In the genomic region with DNA sequence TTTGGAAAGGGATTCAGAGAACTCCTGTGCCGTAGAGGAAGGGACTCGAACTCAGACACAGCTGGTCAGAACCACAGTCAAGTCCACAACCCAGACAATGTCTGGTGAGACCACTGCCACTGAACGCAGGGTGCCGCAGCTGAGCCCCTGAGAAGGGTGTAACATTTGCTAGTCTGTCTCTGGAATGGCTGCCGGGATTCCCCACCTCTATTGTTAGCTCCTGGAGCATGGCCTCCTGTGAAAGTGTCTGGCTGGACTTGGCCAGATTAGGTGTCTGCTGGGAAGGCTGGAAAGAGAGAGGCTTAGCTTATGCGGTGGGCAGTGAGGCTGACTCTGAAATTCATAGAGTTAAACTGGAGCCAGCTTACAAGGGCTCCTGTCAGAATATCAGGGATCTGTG, we compare ENCODE assay signal across 15 mouse cellular contexts. TPM values are rescaled to one million over a fixed set of nuclear protein-coding genes. Genes with fewer than 3 reads are reported as not detected.
"Had no signal": no experiment of that assay in that cellular context is flagged by ENCODE, and none has a peak within 500 bp of the region (broad histone marks: within the 10 kb centered on the region; RNA-seq: fewer than 3 reads in every experiment).

No protein-coding gene starts in this region.

- H3K4me1 ChIP-seq: limb, embryonic 12.5 days; liver, embryonic 13.5 days; lung, embryonic 15.5 days; neural tube, embryonic 12.5 days had no signal

- H3K9ac ChIP-seq: limb, embryonic 12.5 days; liver, embryonic 13.5 days; liver, postnatal 0 days; lung, embryonic 15.5 days; neural tube, embryonic 12.5 days had no signal

- ATAC-seq: liver, postnatal 0 days had no signal

- H3K4me2 ChIP-seq: limb, embryonic 12.5 days; liver, embryonic 13.5 days; lung, embryonic 15.5 days; neural tube, embryonic 12.5 days had no signal

- H3K27me3 ChIP-seq: limb, embryonic 12.5 days; neural tube, embryonic 12.5 days had no signal

- H3K9me3 ChIP-seq: limb, embryonic 12.5 days; liver, embryonic 13.5 days; lung, embryonic 15.5 days; midbrain, embryonic 10.5 days; neural tube, embryonic 12.5 days had no signal

- H3K4me3 ChIP-seq: layer of hippocampus, adult 2 months; limb, embryonic 12.5 days; liver, embryonic 13.5 days; lung, embryonic 15.5 days; midbrain, embryonic 10.5 days; neural tube, embryonic 12.5 days had no signal

- H3K36me3 ChIP-seq: limb, embryonic 12.5 days; liver, embryonic 13.5 days; lung, embryonic 15.5 days; midbrain, embryonic 10.5 days; neural tube, embryonic 12.5 days had no signal

- H3K27ac ChIP-seq: kidney, postnatal 0 days; layer of hippocampus, adult 2 months; limb, embryonic 12.5 days; liver, embryonic 13.5 days; lung, embryonic 15.5 days; midbrain, embryonic 10.5 days; neural tube, embryonic 12.5 days; stomach, postnatal 0 days had no signal

- DNase-seq: kidney, postnatal 4 days; liver; liver, embryonic 13.5 days; liver, postnatal 0 days; midbrain, embryonic 14.5 days; thymus, postnatal 4 days had no signal

RNA-seq across cellular contexts. Expression of gene Slc4a3, which starts 24.3 kb away (rescaled TPM):
- total RNA-seq: megakaryocyte, adult 5-6 weeks; neutrophil, adult 5-6 weeks had no signal
